Mouse (Mus musculus): Measurements from ENCODE around the gene Agpat4. TPM values are rescaled to one million over a fixed set of nuclear protein-coding genes. Genes with fewer than 3 reads are reported as not detected.

Gene Agpat4
- polyA plus RNA-seq, 1 experiment from 2014 or later: 17.7 TPM

- Histone ChIP-seq H3K9me3 (ENCODE audit: control insufficient read depth, low read length) (no peaks in the 10 kb centered on the region), H3K4me2 (ENCODE audit: low read length) (no peak overlapping the region), H3K36me3 (ENCODE audit: control insufficient read depth, insufficient read depth, low read length) (peaks cover 21% of the 10 kb centered on the region), H3K27ac (ENCODE audit: low read depth) (no peak overlapping the region), H3K4me1 (replicated peaks; ENCODE audit: control insufficient read depth, insufficient read depth, low read length) (no peaks in the 10 kb centered on the region), H3K27me3 (replicated peaks; ENCODE audit: control insufficient read depth, insufficient read depth, low read length) (no peaks in the 10 kb centered on the region), H3K4me3 (ENCODE audit: low read depth, low read length) (no peak overlapping the region), H3K9ac (ENCODE audit: low read length) (no peak overlapping the region)
- DNase-seq (ENCODE audit: low spot score) (no peak), ATAC-seq (replicated peaks; ENCODE audit: low FRiP score, low TSS enrichment, low read depth) (no peak)
- 85% methylated on average over 6 of the region's 6 CpGs for WGBS
These were observed 30.8 kb downstream of the Agpat4 start for GRCm38 (mm10) chr17:12149232-12149861.

- H3K27me3 ChIP-seq (replicated peaks; ENCODE audit: control insufficient read depth, insufficient read depth, low read length): no peaks in the 10 kb centered on the region
- no peak overlapping the region for H3K9ac ChIP-seq (ENCODE audit: low read length)
- no peak overlapping the region for H3K27ac ChIP-seq (ENCODE audit: low read depth)
- peaks cover 21% of the 10 kb centered on the region for H3K36me3 ChIP-seq (ENCODE audit: control insufficient read depth, insufficient read depth, low read length)
- no peak overlapping the region for H3K4me2 ChIP-seq (ENCODE audit: low read length)
- H3K9me3 ChIP-seq (ENCODE audit: control insufficient read depth, low read length): no peaks in the 10 kb centered on the region
- H3K4me3 ChIP-seq (ENCODE audit: low read depth, low read length): no peak overlapping the region
- DNase-seq (ENCODE audit: low spot score) (no peak), ATAC-seq (replicated peaks; ENCODE audit: low FRiP score, low TSS enrichment, low read depth) (no peak)
- 97% methylated on average over 2 of the region's 2 CpGs for WGBS
- no peaks in the 10 kb centered on the region for H3K4me1 ChIP-seq (replicated peaks; ENCODE audit: control insufficient read depth, insufficient read depth, low read length)
These were observed 32.5 kb downstream of the Agpat4 start for GRCm38 (mm10) chr17:12150970-12151369.

GRCm38 (mm10) chr17:12154260-12154659, 35.8 kb downstream of the Agpat4 start:
- Histone ChIP-seq H3K27ac (ENCODE audit: low read depth) (no peak overlapping the region), H3K4me1 (replicated peaks; ENCODE audit: control insufficient read depth, insufficient read depth, low read length) (no peaks in the 10 kb centered on the region), H3K27me3 (replicated peaks; ENCODE audit: control insufficient read depth, insufficient read depth, low read length) (no peaks in the 10 kb centered on the region), H3K36me3 (ENCODE audit: control insufficient read depth, insufficient read depth, low read length) (peaks cover 21% of the 10 kb centered on the region), H3K9ac (ENCODE audit: low read length) (no peak overlapping the region), H3K9me3 (ENCODE audit: control insufficient read depth, low read length) (no peaks in the 10 kb centered on the region), H3K4me3 (ENCODE audit: low read depth, low read length) (no peak overlapping the region), H3K4me2 (ENCODE audit: low read length) (no peak overlapping the region)
- 78% methylated on average over 2 of the region's 2 CpGs for WGBS
- DNase-seq (ENCODE audit: low spot score) (no peak), ATAC-seq (replicated peaks; ENCODE audit: low FRiP score, low TSS enrichment, low read depth) (no peak)

- 90% methylated on average over 6 of the region's 6 CpGs for WGBS
- Histone ChIP-seq H3K9me3 (ENCODE audit: control insufficient read depth, low read length) (no peaks in the 10 kb centered on the region), H3K4me3 (ENCODE audit: low read depth, low read length) (no peak overlapping the region), H3K27ac (ENCODE audit: low read depth) (no peak overlapping the region), H3K27me3 (replicated peaks; ENCODE audit: control insufficient read depth, insufficient read depth, low read length) (no peaks in the 10 kb centered on the region), H3K9ac (ENCODE audit: low read length) (no peak overlapping the region), H3K4me1 (replicated peaks; ENCODE audit: control insufficient read depth, insufficient read depth, low read length) (no peaks in the 10 kb centered on the region), H3K36me3 (ENCODE audit: control insufficient read depth, insufficient read depth, low read length) (peaks cover 21% of the 10 kb centered on the region), H3K4me2 (ENCODE audit: low read length) (no peak overlapping the region)
- DNase-seq (ENCODE audit: low spot score) (no peak), ATAC-seq (replicated peaks; ENCODE audit: low FRiP score, low TSS enrichment, low read depth) (no peak)
These were observed 36.7 kb downstream of the Agpat4 start for GRCm38 (mm10) chr17:12155236-12155635.

- Histone ChIP-seq H3K9ac (ENCODE audit: low read length) (no peak overlapping the region), H3K27me3 (replicated peaks; ENCODE audit: control insufficient read depth, insufficient read depth, low read length) (no peaks in the 10 kb centered on the region), H3K4me2 (ENCODE audit: low read length) (no peak overlapping the region), H3K27ac (ENCODE audit: low read depth) (no peak overlapping the region), H3K4me3 (ENCODE audit: low read depth, low read length) (no peak overlapping the region), H3K36me3 (ENCODE audit: control insufficient read depth, insufficient read depth, low read length) (peaks cover 21% of the 10 kb centered on the region), H3K4me1 (replicated peaks; ENCODE audit: control insufficient read depth, insufficient read depth, low read length) (no peaks in the 10 kb centered on the region), H3K9me3 (ENCODE audit: control insufficient read depth, low read length) (no peaks in the 10 kb centered on the region)
- WGBS: 88% methylated on average over 4 of the region's 4 CpGs
- ATAC-seq (replicated peaks; ENCODE audit: low FRiP score, low TSS enrichment, low read depth) (no peak), DNase-seq (ENCODE audit: low spot score) (no peak)
These were observed 37.4 kb downstream of the Agpat4 start for GRCm38 (mm10) chr17:12155872-12156271.

GRCm38 (mm10) chr17:12156661-12157060, 38.2 kb downstream of the Agpat4 start:
- WGBS: 83% methylated on average over 3 of the region's 3 CpGs
- H3K4me1 ChIP-seq (replicated peaks; ENCODE audit: control insufficient read depth, insufficient read depth, low read length): no peaks in the 10 kb centered on the region

GRCm38 (mm10) chr17:12157203-12157602, 38.7 kb downstream of the Agpat4 start:
- ATAC-seq (replicated peaks; ENCODE audit: low FRiP score, low TSS enrichment, low read depth) (no peak), DNase-seq (ENCODE audit: low spot score) (no peak)
- no peak overlapping the region for H3K4me2 ChIP-seq (ENCODE audit: low read length)
- H3K9me3 ChIP-seq (ENCODE audit: control insufficient read depth, low read length): no peaks in the 10 kb centered on the region
- H3K36me3 ChIP-seq (ENCODE audit: control insufficient read depth, insufficient read depth, low read length): peaks cover 15% of the 10 kb centered on the region
- whole genome bisulfite sequencing: 85% methylated on average over 2 of the region's 2 CpGs
- H3K4me3 ChIP-seq (ENCODE audit: low read depth, low read length): no peak overlapping the region
- H3K27me3 ChIP-seq (replicated peaks; ENCODE audit: control insufficient read depth, insufficient read depth, low read length): no peaks in the 10 kb centered on the region
- no peak overlapping the region for H3K9ac ChIP-seq (ENCODE audit: low read length)
- H3K27ac ChIP-seq (ENCODE audit: low read depth): no peak overlapping the region
- no peaks in the 10 kb centered on the region for H3K4me1 ChIP-seq (replicated peaks; ENCODE audit: control insufficient read depth, insufficient read depth, low read length)

More at GRCm38 (mm10) chr17:12156661-12157060, 38.2 kb downstream of the Agpat4 start:
- H3K9me3 ChIP-seq (ENCODE audit: control insufficient read depth, low read length): no peaks in the 10 kb centered on the region
- H3K27me3 ChIP-seq (replicated peaks; ENCODE audit: control insufficient read depth, insufficient read depth, low read length): no peaks in the 10 kb centered on the region
- DNase-seq (ENCODE audit: low spot score) (no peak), ATAC-seq (replicated peaks; ENCODE audit: low FRiP score, low TSS enrichment, low read depth) (no peak)
- no peak overlapping the region for H3K9ac ChIP-seq (ENCODE audit: low read length)
- peaks cover 21% of the 10 kb centered on the region for H3K36me3 ChIP-seq (ENCODE audit: control insufficient read depth, insufficient read depth, low read length)
- H3K27ac ChIP-seq (ENCODE audit: low read depth): no peak overlapping the region
- no peak overlapping the region for H3K4me2 ChIP-seq (ENCODE audit: low read length)
- H3K4me3 ChIP-seq (ENCODE audit: low read depth, low read length): no peak overlapping the region

GRCm38 (mm10) chr17:12159187-12160060, 40.9 kb downstream of the Agpat4 start:
- ATAC-seq (replicated peaks; ENCODE audit: low FRiP score, low TSS enrichment, low read depth) (no peak), DNase-seq (ENCODE audit: low spot score) (no peak)
- Histone ChIP-seq H3K9ac (ENCODE audit: low read length) (no peak overlapping the region), H3K4me3 (ENCODE audit: low read depth, low read length) (no peak overlapping the region), H3K27ac (ENCODE audit: low read depth) (no peak overlapping the region), H3K36me3 (ENCODE audit: control insufficient read depth, insufficient read depth, low read length) (no peaks in the 10 kb centered on the region), H3K9me3 (ENCODE audit: control insufficient read depth, low read length) (no peaks in the 10 kb centered on the region), H3K4me1 (replicated peaks; ENCODE audit: control insufficient read depth, insufficient read depth, low read length) (peaks cover 9% of the 10 kb centered on the region; the same call in 1 of the 2 replicates), H3K4me2 (ENCODE audit: low read length) (no peak overlapping the region), H3K27me3 (replicated peaks; ENCODE audit: control insufficient read depth, insufficient read depth, low read length) (no peaks in the 10 kb centered on the region)
- 88% methylated on average over 16 of the region's 16 CpGs for WGBS

Measured in intestine, embryonic 14.5 days (tissue).